ENCODE assay signal across 19 mouse cellular contexts in genomic region chr10:111250192-111250591, GRCm38 (mm10). TPM values are rescaled to one million over a fixed set of nuclear protein-coding genes. Genes with fewer than 3 reads are reported as not detected.
DNase-seq lines count a peak whose midpoint lies in the region; ATAC-seq and TF ChIP-seq lines count a peak whose summit lies in the region.
"Had no signal": no experiment of that assay in that cellular context is flagged by ENCODE, and none has a peak within 500 bp of the region (broad histone marks: within the 10 kb centered on the region; RNA-seq: fewer than 3 reads in every experiment).

No protein-coding gene starts in this region.

- H3K9ac ChIP-seq in hindbrain, embryonic 13.5 days = no peak overlapping the region
- H3K9ac ChIP-seq in hindbrain, embryonic 11.5 days (ENCODE audit: low read depth, low read length) = no peak overlapping the region
- H3K9ac ChIP-seq in midbrain, embryonic 11.5 days (ENCODE audit: low read length) = no peak overlapping the region
- no peak overlapping the region for H3K9ac ChIP-seq in liver, embryonic 14.5 days (replicated peaks)
- no peak overlapping the region for H3K9ac ChIP-seq in neural tube, embryonic 14.5 days (replicated peaks; ENCODE audit: low read depth, low read length)
- no peak overlapping the region for H3K9ac ChIP-seq in intestine, postnatal 0 days (ENCODE audit: low read depth, low read length)
- H3K9ac ChIP-seq: heart, embryonic 13.5 days had no signal

- DNase-seq in hindbrain, embryonic 11.5 days (ENCODE audit: low spot score) = no peak
- peak; percentile 57 for DNase-seq in midbrain, embryonic 11.5 days (ENCODE audit: low spot score, missing footprints)
- no peak for DNase-seq in midbrain, embryonic 10.5 days (ENCODE audit: low spot score)
- peak in 1 of 3 experiments; percentile 13 for DNase-seq in liver, embryonic 14.5 days (ENCODE audit: low read depth in 3 of 3, low spot score in 3 of 3)
- no peak for DNase-seq in right cerebral cortex, postnatal 36 days (ENCODE audit: low spot score in 2 of 2)
- DNase-seq: adrenal gland, postnatal 36 days; B cell, adult 2 months; cerebellum, adult 9-11 months; gastrocnemius, adult 2 months; heart, postnatal 4 days; kidney, adult 18-20 months; kidney, postnatal 25 days; layer of hippocampus, adult 9-11 months had no signal

- H3K4me1 ChIP-seq in hindbrain, embryonic 13.5 days (replicated peaks) = peaks cover 7% of the 10 kb centered on the region; the same call in 1 of the 2 replicates
- H3K4me1 ChIP-seq in hindbrain, embryonic 11.5 days (replicated peaks; ENCODE audit: control insufficient read depth, insufficient read depth, low read length) = no peaks in the 10 kb centered on the region
- no peaks in the 10 kb centered on the region for H3K4me1 ChIP-seq in midbrain, embryonic 11.5 days (ENCODE audit: control insufficient read depth, insufficient read depth, low read length)
- H3K4me1 ChIP-seq in midbrain, embryonic 10.5 days = peaks cover 15% of the 10 kb centered on the region
- H3K4me1 ChIP-seq in liver, embryonic 14.5 days (replicated peaks; ENCODE audit: control insufficient read depth in 2 of 2, insufficient read depth in 2 of 2, low read length in 1 of 2) = peaks cover 4% of the 10 kb centered on the region in 2 experiments
- 0 out of 2 replicates have a peak, but pooled peaks cover 5% of the 10 kb centered on the region for H3K4me1 ChIP-seq in neural tube, embryonic 14.5 days (ENCODE audit: control insufficient read depth, insufficient read depth, low read length)
- no peaks in the 10 kb centered on the region for H3K4me1 ChIP-seq in intestine, postnatal 0 days (replicated peaks; ENCODE audit: control insufficient read depth, insufficient read depth, low read length)

- WGBS in hindbrain, embryonic 13.5 days = 85% methylated on average over 4 of the region's 4 CpGs
- WGBS in hindbrain, embryonic 11.5 days = 87% methylated on average over 4 of the region's 4 CpGs
- 82% methylated on average over 4 of the region's 4 CpGs for WGBS in midbrain, embryonic 11.5 days
- 81% methylated on average over 4 of the region's 4 CpGs for WGBS in midbrain, embryonic 10.5 days
- WGBS in liver, embryonic 14.5 days (ENCODE audit: insufficient replicate concordance) = 24% methylated on average over 4 of the region's 4 CpGs
- WGBS in neural tube, embryonic 14.5 days = 89% methylated on average over 4 of the region's 4 CpGs
- 78% methylated on average over 4 of the region's 4 CpGs for WGBS in intestine, postnatal 0 days

- TF ChIP-seq EP300 in liver, embryonic 14.5 days (IDR thresholded peaks at IDR 0.05; ENCODE audit: low read depth) = peak; percentile 35; the same call in 1 of the 2 replicates

- H3K4me2 ChIP-seq in hindbrain, embryonic 13.5 days = peak overlapping the region; percentile 37
- H3K4me2 ChIP-seq in hindbrain, embryonic 11.5 days (replicated peaks; ENCODE audit: low read depth, low read length) = no peak overlapping the region
- H3K4me2 ChIP-seq in midbrain, embryonic 11.5 days = no peak overlapping the region
- no peak overlapping the region for H3K4me2 ChIP-seq in liver, embryonic 14.5 days (ENCODE audit: low read depth)
- peak overlapping the region; percentile 48 for H3K4me2 ChIP-seq in neural tube, embryonic 14.5 days (ENCODE audit: low read depth, low read length)
- H3K4me2 ChIP-seq in intestine, postnatal 0 days (replicated peaks; ENCODE audit: low read depth) = no peak overlapping the region
- H3K4me2 ChIP-seq: heart, embryonic 13.5 days had no signal

- no peaks in the 10 kb centered on the region for H3K27me3 ChIP-seq in hindbrain, embryonic 13.5 days
- no peaks in the 10 kb centered on the region for H3K27me3 ChIP-seq in hindbrain, embryonic 11.5 days (ENCODE audit: control insufficient read depth, insufficient read depth, low read length)
- no peaks in the 10 kb centered on the region for H3K27me3 ChIP-seq in midbrain, embryonic 11.5 days (ENCODE audit: control insufficient read depth, insufficient read depth, low read length)
- no peaks in the 10 kb centered on the region for H3K27me3 ChIP-seq in midbrain, embryonic 10.5 days (ENCODE audit: low read depth, poor library complexity, severe bottlenecking)
- no peaks in the 10 kb centered on the region for H3K27me3 ChIP-seq in liver, embryonic 14.5 days (ENCODE audit: control insufficient read depth, insufficient read depth, low read length)
- no peaks in the 10 kb centered on the region for H3K27me3 ChIP-seq in neural tube, embryonic 14.5 days (ENCODE audit: control insufficient read depth, insufficient read depth, low read length)
- H3K27me3 ChIP-seq in intestine, postnatal 0 days (replicated peaks; ENCODE audit: control insufficient read depth, insufficient read depth, low read length) = no peaks in the 10 kb centered on the region
- H3K27me3 ChIP-seq: heart, embryonic 13.5 days; Patski had no signal

- no peak for TF ChIP-seq CTCF in liver, embryonic 14.5 days (IDR thresholded peaks at IDR 0.05; ENCODE audit: low read depth)
- TF ChIP-seq CTCF in intestine, postnatal 0 days (IDR thresholded peaks at IDR 0.05; ENCODE audit: low read depth) = no peak

- ATAC-seq in hindbrain, embryonic 13.5 days (ENCODE audit: low FRiP score) = no peak
- ATAC-seq in hindbrain, embryonic 11.5 days (ENCODE audit: low FRiP score) = no peak
- no peak for ATAC-seq in midbrain, embryonic 11.5 days (ENCODE audit: low FRiP score)
- peak; percentile 71; the same call in 1 of the 2 replicates for ATAC-seq in liver, embryonic 14.5 days (ENCODE audit: insufficient read depth)
- no peak for ATAC-seq in neural tube, embryonic 14.5 days (ENCODE audit: low read depth)
- no peak for ATAC-seq in intestine, postnatal 0 days
- ATAC-seq: lung, postnatal 0 days; Patski had no signal

- no peak overlapping the region for H3K27ac ChIP-seq in hindbrain, embryonic 13.5 days
- no peak overlapping the region for H3K27ac ChIP-seq in hindbrain, embryonic 11.5 days (ENCODE audit: low read depth, low read length)
- no peak overlapping the region for H3K27ac ChIP-seq in midbrain, embryonic 11.5 days (ENCODE audit: low read depth, low read length)
- H3K27ac ChIP-seq in midbrain, embryonic 10.5 days (replicated peaks) = no peak overlapping the region
- no peak overlapping the region for H3K27ac ChIP-seq in liver, embryonic 14.5 days
- no peak overlapping the region for H3K27ac ChIP-seq in neural tube, embryonic 14.5 days (ENCODE audit: low read depth, low read length)
- H3K27ac ChIP-seq in intestine, postnatal 0 days (ENCODE audit: low read depth, low read length) = no peak overlapping the region
- H3K27ac ChIP-seq: gastrocnemius, adult 2 months; heart, embryonic 13.5 days had no signal

- no peak overlapping the region for H3K4me3 ChIP-seq in hindbrain, embryonic 13.5 days
- H3K4me3 ChIP-seq in hindbrain, embryonic 11.5 days (ENCODE audit: low read depth, low read length) = no peak overlapping the region
- no peak overlapping the region for H3K4me3 ChIP-seq in midbrain, embryonic 11.5 days (ENCODE audit: low read depth, low read length)
- H3K4me3 ChIP-seq in midbrain, embryonic 10.5 days = no peak overlapping the region
- no peak overlapping the region for H3K4me3 ChIP-seq in liver, embryonic 14.5 days (ENCODE audit: insufficient read depth in 1 of 2, low read depth in 2 of 2, low read length in 2 of 2)
- peak overlapping the region; percentile 26 for H3K4me3 ChIP-seq in neural tube, embryonic 14.5 days (ENCODE audit: low read depth, low read length)
- H3K4me3 ChIP-seq in intestine, postnatal 0 days (ENCODE audit: low read depth, low read length) = no peak overlapping the region
- H3K4me3 ChIP-seq: gastrocnemius, adult 2 months; heart, embryonic 13.5 days had no signal

- H3K9me3 ChIP-seq in hindbrain, embryonic 13.5 days = no peaks in the 10 kb centered on the region
- no peaks in the 10 kb centered on the region for H3K9me3 ChIP-seq in hindbrain, embryonic 11.5 days (ENCODE audit: control insufficient read depth, low read length)
- H3K9me3 ChIP-seq in midbrain, embryonic 11.5 days (ENCODE audit: control insufficient read depth, low read length) = no peaks in the 10 kb centered on the region
- no peaks in the 10 kb centered on the region for H3K9me3 ChIP-seq in midbrain, embryonic 10.5 days (replicated peaks)
- no peaks in the 10 kb centered on the region for H3K9me3 ChIP-seq in liver, embryonic 14.5 days (ENCODE audit: control insufficient read depth, low read length)
- H3K9me3 ChIP-seq in neural tube, embryonic 14.5 days (ENCODE audit: control insufficient read depth, low read length) = no peaks in the 10 kb centered on the region
- no peaks in the 10 kb centered on the region for H3K9me3 ChIP-seq in intestine, postnatal 0 days (ENCODE audit: control insufficient read depth)
- H3K9me3 ChIP-seq: heart, embryonic 13.5 days had no signal

- 0 out of 2 replicates have a peak, but pooled peaks cover under 1% of the 10 kb centered on the region for H3K36me3 ChIP-seq in hindbrain, embryonic 13.5 days
- no peaks in the 10 kb centered on the region for H3K36me3 ChIP-seq in hindbrain, embryonic 11.5 days (ENCODE audit: control insufficient read depth, insufficient read depth, low read length)
- no peaks in the 10 kb centered on the region for H3K36me3 ChIP-seq in midbrain, embryonic 11.5 days (ENCODE audit: control insufficient read depth, insufficient read depth, low read length)
- H3K36me3 ChIP-seq in midbrain, embryonic 10.5 days = no peaks in the 10 kb centered on the region
- no peaks in the 10 kb centered on the region for H3K36me3 ChIP-seq in liver, embryonic 14.5 days (replicated peaks; ENCODE audit: control insufficient read depth, insufficient read depth, low read depth)
- H3K36me3 ChIP-seq in neural tube, embryonic 14.5 days (ENCODE audit: control insufficient read depth, insufficient read depth, low read length) = no peaks in the 10 kb centered on the region
- H3K36me3 ChIP-seq in intestine, postnatal 0 days (ENCODE audit: control insufficient read depth, insufficient read depth) = no peaks in the 10 kb centered on the region

RNA-seq across cellular contexts. Expression of gene Bbs10, which starts 48.3 kb away (rescaled TPM):
- polyA plus RNA-seq in hindbrain, embryonic 13.5 days (2015; fragmentation: Nextera tagmentation; extraction: Ambion mirVana) = 6.5 and 7.2 TPM in 2 replicates
- polyA plus RNA-seq in hindbrain, embryonic 11.5 days (2014; fragmentation: Nextera tagmentation; extraction: Ambion mirVana) = 6.4 and 6.5 TPM in 2 replicates
- polyA plus RNA-seq in midbrain, embryonic 11.5 days (2014; fragmentation: Nextera tagmentation; extraction: Ambion mirVana) = 7.7 and 9.0 TPM in 2 replicates
- polyA plus RNA-seq in midbrain, embryonic 10.5 days (2016; fragmentation: Nextera tagmentation; extraction: Ambion mirVana) = 6.8 and 7.7 TPM in 2 replicates
- polyA plus RNA-seq in liver, embryonic 14.5 days (2012; rRNA removed) = 0.93 and 1.4 TPM in 2 replicates
- 0.98 and 1.2 TPM in 2 replicates for polyA plus RNA-seq in liver, embryonic 14.5 days (2014; fragmentation: Nextera tagmentation; extraction: Ambion mirVana)
- 6.3 and 6.8 TPM in 2 replicates for polyA plus RNA-seq in neural tube, embryonic 14.5 days (2014; fragmentation: Nextera tagmentation; extraction: Ambion mirVana)
- polyA plus RNA-seq in intestine, postnatal 0 days (2015; fragmentation: Nextera tagmentation; extraction: Ambion mirVana) = 1.3 TPM in 2 replicates

Comparison
In these comparisons a context has a peak if more than half of its experiments do, and no peak if none do; other contexts are left out.
1. H3K4me2 ChIP-seq: peak in hindbrain, embryonic 13.5 days (single experiment) and neural tube, embryonic 14.5 days (single experiment); none in hindbrain, embryonic 11.5 days (single experiment), midbrain, embryonic 11.5 days (single experiment), liver, embryonic 14.5 days (single experiment) and intestine, postnatal 0 days (single experiment).